Mouse (Mus musculus) c-Kit-positive CD71-positive TER-119-negative erythroid progenitor cells, embryonic 14.5 days (primary cell): ENCODE measurements at regions not wholly inside any gene's neighbourhood (a gene's known extent, or its start where the extent isn't known, plus 50 kb on each side); places are given as distances from the start of the nearest gene placed in this dataset.

ENCODE experiments used
- DNase-seq: peaks from one replicate; pipeline ENCODE4 v3.0.0-alpha.2; 2013; ENCODE audit warnings: low read depth

DNA sequence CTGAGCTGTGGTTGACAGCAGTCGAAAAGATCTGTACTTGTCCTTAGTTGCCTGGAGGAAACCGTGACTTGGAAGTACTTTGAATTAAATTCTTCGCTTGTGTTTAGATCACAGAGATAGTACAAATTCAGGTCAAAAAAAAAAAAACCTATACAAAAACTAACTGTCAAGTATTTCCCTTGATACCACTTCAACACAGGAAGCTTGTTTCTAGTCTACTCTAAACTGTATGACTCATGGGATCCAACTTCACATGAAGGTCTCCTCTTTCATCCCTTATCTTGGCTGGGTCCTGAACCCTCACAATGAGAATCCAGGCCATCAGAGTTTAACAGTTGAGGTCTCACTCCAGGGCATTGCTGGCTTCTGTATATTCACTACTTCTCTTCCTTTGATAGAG is 54.8 kb downstream of the Tmem30b start:
- DNase-seq = no peak

DNA sequence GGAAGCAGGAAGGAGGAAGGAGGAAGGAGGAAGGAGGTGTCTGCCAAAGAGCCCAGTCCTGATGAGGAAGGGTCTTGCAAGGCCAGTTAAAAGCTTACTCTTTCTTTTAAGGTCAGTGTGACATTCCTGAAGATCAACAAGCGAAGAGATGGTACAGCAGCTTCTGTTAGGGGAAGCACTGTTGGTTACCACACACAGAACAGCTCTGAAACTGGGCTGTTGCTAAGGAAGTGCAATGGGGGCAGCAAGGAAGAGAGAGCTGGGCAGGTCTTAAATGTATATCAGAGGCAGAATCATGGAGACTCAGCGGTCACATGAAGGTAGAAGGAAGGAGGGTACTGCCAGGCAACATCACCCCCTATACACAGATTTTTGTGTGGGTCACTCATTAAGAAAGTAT is 63.3 kb downstream of the Tmem30b start:
- DNase-seq = no peak

DNA sequence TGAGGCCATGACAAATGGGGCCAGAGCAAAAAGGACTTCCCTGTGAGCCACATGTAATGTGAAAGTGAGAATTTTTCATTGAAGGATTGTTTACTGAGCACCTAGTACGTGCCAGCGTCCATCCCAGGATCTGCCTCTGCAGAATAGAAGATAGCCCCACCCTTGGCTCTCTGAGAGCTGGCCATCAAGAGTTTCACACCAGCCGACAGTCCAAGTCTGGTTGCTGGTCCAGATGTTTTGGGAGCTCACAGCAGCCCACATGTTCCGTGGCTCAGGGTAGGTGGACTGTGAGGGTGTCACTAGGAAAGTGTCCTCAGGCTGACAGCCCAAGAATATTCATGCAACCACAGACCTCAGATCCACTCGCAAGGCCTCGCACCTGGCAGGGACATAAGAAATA is 63.9 kb downstream of the Tmem30b start:
- no peak for DNase-seq

DNA sequence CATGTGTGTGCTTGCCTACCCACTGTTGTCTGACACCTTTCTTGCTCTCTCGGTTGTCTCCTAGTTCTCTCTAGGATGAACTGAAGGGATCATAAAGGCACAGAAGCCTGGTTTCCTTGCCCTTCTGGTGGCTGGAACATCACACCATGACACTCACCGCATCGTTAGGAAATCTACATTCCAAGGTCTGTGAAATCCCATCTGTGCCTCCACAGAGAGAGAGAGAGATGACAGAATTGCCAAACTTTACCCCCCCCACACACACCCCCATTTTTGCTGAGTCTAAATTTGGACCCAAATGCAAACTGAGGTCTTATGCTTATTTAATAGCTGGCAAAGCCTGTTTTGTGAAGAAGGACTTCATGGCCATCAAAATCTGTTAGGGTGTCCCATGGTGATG is 64.5 kb downstream of the Tmem30b start:
- DNase-seq = no peak

GRCm38 (mm10) chr12:73481165-73481564 is 65.0 kb downstream of the Tmem30b start:
- DNase-seq = no peak

GRCm38 (mm10) chr12:73480610-73480971 is 65.6 kb downstream of the Tmem30b start:
- DNase-seq = no peak

DNA sequence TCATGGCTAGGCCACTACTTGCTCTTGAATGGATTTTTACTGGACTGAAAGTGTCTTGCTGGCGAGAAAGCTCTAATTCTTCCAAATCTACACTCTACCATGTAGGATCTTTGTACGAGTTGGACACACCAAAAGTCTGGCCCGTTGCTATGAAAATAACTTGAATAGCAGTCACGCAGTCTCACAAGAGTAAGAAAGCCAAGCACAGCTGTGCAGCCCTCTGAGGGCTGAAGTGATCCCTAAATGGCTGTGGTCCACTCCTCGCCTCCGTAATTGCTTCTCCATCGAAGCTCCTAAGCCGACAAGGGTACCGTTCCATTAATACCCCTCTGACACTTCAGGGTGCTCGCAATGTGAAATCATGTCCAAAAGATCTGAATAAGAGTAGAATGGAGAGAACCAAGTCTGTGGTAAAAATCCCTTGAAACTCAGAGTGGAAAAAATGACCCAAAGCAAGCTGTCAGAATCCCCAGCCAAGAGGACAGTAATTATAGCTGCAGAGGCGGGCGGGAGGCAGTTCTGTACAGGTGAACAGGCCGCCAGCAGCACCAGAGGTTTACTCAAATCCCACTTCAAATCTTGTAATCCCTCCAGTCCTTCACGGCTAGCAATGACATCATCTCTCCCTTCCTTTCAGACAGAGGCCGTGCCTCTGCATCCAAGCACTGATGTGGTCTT is 66.1 kb downstream of the Tmem30b start:
- DNase-seq = no peak

- no peak for DNase-seq
Measured at GRCm38 (mm10) chr12:73478641-73479040, 67.6 kb downstream of the Tmem30b start.

GRCm38 (mm10) chr12:73476421-73476858 is 69.8 kb downstream of the Tmem30b start:
- DNase-seq = no peak

GRCm38 (mm10) chr12:73475774-73476173 is 70.4 kb downstream of the Tmem30b start:
- DNase-seq = no peak

DNA sequence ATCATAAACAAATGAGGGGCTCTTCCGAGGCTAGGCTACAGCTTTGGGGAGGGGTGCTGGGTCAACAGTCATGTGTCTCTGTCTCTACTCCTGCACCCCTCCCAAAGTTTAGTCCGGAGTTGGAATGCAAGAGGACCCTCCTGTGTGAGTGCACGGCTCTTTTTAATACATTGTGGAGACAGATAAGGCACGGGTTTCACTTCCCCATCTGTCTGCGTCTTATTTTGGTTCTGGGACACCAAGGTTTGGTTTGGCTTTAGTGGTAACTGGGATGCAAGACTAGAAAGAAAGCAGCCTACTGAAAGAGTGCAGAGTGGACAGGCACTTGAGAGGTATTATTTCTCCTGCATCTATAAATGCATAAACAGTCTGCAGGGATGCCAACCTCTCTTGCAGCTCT is 71.2 kb downstream of the Tmem30b start:
- no peak for DNase-seq

DNA sequence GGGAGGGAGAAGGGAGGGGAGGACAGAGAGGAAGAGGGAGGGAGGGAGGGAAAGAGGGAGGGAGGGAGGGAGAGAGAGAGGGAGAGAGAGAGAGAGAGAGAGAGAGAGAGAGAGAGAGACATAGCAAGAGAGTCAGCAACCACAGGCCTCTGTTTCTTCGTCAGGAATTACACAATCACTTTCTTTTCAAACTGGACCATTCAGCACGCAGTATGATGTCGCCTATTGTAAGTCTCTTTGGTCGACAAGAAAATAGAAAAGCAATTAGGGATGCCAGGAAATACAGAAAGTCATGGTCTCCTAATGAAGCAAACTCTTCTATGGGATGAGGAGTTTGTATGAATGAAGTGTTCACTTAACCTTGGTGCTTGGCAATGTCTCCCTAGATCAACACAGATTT is 73.1 kb downstream of the Tmem30b start:
- no peak for DNase-seq

GRCm38 (mm10) chr12:73471966-73472365 is 74.2 kb downstream of the Tmem30b start:
- DNase-seq = no peak

DNA sequence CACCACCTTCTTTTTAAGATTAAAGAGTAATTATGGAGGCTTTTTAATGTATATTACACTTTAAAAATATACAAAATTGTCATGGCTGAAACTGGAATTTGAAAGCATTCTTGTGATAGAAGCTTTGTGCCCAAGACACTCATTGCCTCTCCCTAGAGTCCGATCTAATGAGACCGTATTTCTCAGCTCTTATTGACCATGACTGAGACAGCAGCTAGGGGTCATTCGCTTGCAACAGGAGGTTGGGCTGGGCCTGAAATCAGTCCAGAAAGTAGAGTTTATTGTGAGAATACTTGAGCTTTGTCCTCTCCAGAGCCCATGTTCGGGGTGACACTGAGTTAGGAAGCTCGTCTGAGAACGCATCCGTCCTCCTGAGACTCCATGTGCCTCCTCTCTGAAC is 79.7 kb downstream of the Tmem30b start:
- DNase-seq = no peak

GRCm38 (mm10) chr12:73465975-73466374 is 80.2 kb downstream of the Tmem30b start:
- no peak for DNase-seq

GRCm38 (mm10) chr12:73464311-73464710 is 81.9 kb downstream of the Tmem30b start:
- DNase-seq = no peak

DNA sequence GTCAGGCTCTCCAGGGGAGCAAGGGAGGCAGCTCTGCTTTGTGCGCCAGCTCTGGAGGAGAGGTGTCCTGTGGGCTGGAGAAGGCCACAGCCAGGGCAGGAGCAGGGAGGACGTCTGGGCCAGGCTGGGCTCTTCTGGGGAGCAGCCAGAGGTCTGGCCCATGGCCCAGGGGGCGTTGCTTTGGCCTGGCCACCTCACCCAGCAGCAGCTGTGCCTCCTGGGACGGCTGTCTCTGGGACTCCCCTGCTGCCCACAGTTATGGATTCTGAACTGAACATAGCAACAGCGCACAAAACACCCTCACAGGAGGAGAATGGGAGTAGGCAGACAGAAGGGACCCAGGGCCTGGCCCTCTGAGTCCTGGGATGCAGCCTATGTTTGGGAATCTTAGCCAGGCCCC is 84.1 kb downstream of the Tmem30b start:
- DNase-seq = no peak

DNA sequence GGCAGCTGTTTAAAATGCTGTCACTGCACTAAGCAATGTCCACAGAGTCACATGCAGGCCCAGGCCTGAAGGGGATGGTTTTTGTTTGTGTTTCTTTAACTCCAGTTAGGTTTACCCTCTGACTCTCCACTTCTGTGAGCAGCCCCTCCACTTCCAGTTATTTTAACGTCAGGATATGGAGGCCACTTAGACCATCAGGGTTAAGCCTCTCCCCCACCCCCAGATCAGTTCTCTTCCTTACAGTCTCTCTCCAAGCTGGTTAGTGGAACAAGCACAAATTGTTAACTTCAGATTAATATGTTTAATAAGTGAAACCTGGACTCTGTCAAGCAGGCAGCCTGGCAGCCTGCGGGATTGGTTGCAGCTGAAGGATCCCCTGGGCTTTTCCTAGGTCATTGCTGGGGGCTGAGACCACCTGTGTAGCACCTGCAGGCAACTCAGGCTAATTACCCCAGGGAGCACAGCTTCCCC is 85.9 kb downstream of the Tmem30b start:
- DNase-seq = no peak

- DNase-seq = no peak
Measured at GRCm38 (mm10) chr12:73451257-73451656, 94.9 kb downstream of the Tmem30b start.

- DNase-seq = no peak
Measured at GRCm38 (mm10) chr12:73450541-73450940, 95.7 kb downstream of the Tmem30b start.

GRCm38 (mm10) chr12:73449911-73450520 is 96.2 kb downstream of the Tmem30b start:
- peak; percentile 3 for DNase-seq

GRCm38 (mm10) chr12:73449069-73449468 is 97.1 kb downstream of the Tmem30b start:
- no peak for DNase-seq

- no peak for DNase-seq
Measured at GRCm38 (mm10) chr12:73448388-73448965, 97.7 kb downstream of the Tmem30b start.

DNA sequence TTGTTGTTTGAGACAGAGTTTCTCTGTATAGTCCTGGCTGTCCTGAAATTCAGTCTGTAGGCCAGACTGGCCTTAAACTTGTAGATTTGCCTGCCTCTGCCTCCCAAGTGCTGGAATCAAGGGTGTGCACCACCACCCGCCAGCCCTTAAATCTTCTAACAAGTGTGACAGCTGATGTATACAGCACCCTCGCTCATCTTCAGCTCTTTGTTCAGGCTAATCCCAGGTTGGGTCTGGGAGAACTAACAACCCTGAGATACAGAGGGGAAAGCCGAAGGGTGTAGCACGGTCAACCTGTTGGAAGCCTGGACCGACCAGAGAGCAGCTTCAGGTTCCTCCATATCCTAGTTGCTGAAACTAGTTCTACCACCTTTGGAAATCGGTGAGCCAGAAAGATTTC is 99.0 kb downstream of the Tmem30b start:
- DNase-seq = no peak
